Mouse (Mus musculus) embryonic facial prominence, embryonic 10.5 days (tissue): Measurements from ENCODE around the gene Rbm44. TPM values are rescaled to one million over a fixed set of nuclear protein-coding genes. Genes with fewer than 3 reads are reported as not detected.

Source experiments
- DNase-seq: peaks from one replicate; pipeline ENCODE4 v3.0.0-alpha.2; 2017; ENCODE audit warnings: low spot score
- H3K27ac ChIP-seq: fragments of 300-500 bp; sonication (generic); replicated peaks from 2 replicates; pipeline ENCODE4 v1.5.1; 2016; ENCODE audit warnings: mild to moderate bottlenecking
- H3K27me3 ChIP-seq: fragments of 300-500 bp; sonication (generic); replicated peaks from 2 replicates; pipeline ENCODE4 v1.6.1; 2016; ENCODE audit warnings: low read depth, mild to moderate bottlenecking; ENCODE audit not compliant: poor library complexity, severe bottlenecking
- H3K36me3 ChIP-seq: fragments of 300-500 bp; sonication (generic); replicated peaks from 2 replicates; pipeline ENCODE4 v1.6.1; 2016; ENCODE audit warnings: mild to moderate bottlenecking, moderate library complexity
- H3K4me1 ChIP-seq: fragments of 300-500 bp; sonication (generic); 2 replicates; pipeline ENCODE4 v1.6.1; 2016
- H3K4me3 ChIP-seq: fragments of 300-500 bp; sonication (generic); 2 replicates; pipeline ENCODE4 v1.5.1; 2016; ENCODE audit warnings: mild to moderate bottlenecking, moderate library complexity
- H3K9me3 ChIP-seq: fragments of 300-500 bp; sonication (generic); 2 replicates; pipeline ENCODE4 v1.6.1; 2016; ENCODE audit warnings: mild to moderate bottlenecking
- WGBS: fragments of 180-500 bp; shearing (Covaris S2); methylation state at CpG from one replicate; pipeline ENCODE4 v1.1.7; 2016; 5-methylcytosine and 5-hydroxymethylcytosine counted together
- polyA plus RNA-seq: library from polyadenylated mRNA; unstranded; fragments of >200 nt; fragmentation: Nextera tagmentation; extraction: Ambion mirVana; gene quantifications from 2 replicates; pipeline ENCODE4 v1.2.1, GENCODE M21; 2016

The Rbm44 gene
- polyA plus RNA-seq, 1 experiment from 2014 or later: 1.2 TPM

- 74% methylated on average over 6 of the region's 6 CpGs for WGBS
- Histone ChIP-seq H3K27ac (no peak overlapping the region), H3K4me1 (peaks cover 31% of the 10 kb centered on the region), H3K9me3 (no peaks in the 10 kb centered on the region), H3K4me3 (no peak overlapping the region), H3K27me3 (peaks cover 51% of the 10 kb centered on the region), H3K36me3 (no peaks in the 10 kb centered on the region)
- no peak for DNase-seq
Measured at GRCm38 (mm10) chr1:91180723-91181122, 35.8 kb downstream of the Rbm44 start.

GRCm38 (mm10) chr1:91181261-91181660 lies 36.4 kb downstream of the Rbm44 start:
- Histone ChIP-seq H3K4me3 (no peak overlapping the region), H3K4me1 (peaks cover 31% of the 10 kb centered on the region), H3K9me3 (no peaks in the 10 kb centered on the region), H3K27me3 (peaks cover 51% of the 10 kb centered on the region), H3K36me3 (no peaks in the 10 kb centered on the region), H3K27ac (no peak overlapping the region)
- DNase-seq: no peak
- WGBS: 65% methylated on average over 5 of the region's 5 CpGs

GRCm38 (mm10) chr1:91181784-91182450 lies 37.0 kb downstream of the Rbm44 start:
- Histone ChIP-seq H3K36me3 (no peaks in the 10 kb centered on the region), H3K27ac (no peak overlapping the region), H3K4me3 (no peak overlapping the region), H3K9me3 (no peaks in the 10 kb centered on the region), H3K27me3 (peaks cover 51% of the 10 kb centered on the region), H3K4me1 (peaks cover 31% of the 10 kb centered on the region)
- WGBS: 57% methylated on average over 12 of the region's 12 CpGs
- no peak for DNase-seq

- Histone ChIP-seq H3K4me3 (no peak overlapping the region), H3K9me3 (no peaks in the 10 kb centered on the region), H3K4me1 (peaks cover 31% of the 10 kb centered on the region), H3K27me3 (peaks cover 46% of the 10 kb centered on the region), H3K36me3 (no peaks in the 10 kb centered on the region), H3K27ac (no peak overlapping the region)
- DNase-seq: no peak
- 84% methylated on average over 10 of the region's 10 CpGs for WGBS
Measured at GRCm38 (mm10) chr1:91183305-91183704, 38.4 kb downstream of the Rbm44 start.

- peaks cover 13% of the 10 kb centered on the region for H3K27me3 ChIP-seq
- no peaks in the 10 kb centered on the region for H3K36me3 ChIP-seq
- H3K4me3 ChIP-seq: no peak overlapping the region
- 84% methylated on average over 6 of the region's 6 CpGs for WGBS
- H3K27ac ChIP-seq: no peak overlapping the region
- DNase-seq: no peak
- H3K9me3 ChIP-seq: no peaks in the 10 kb centered on the region
- H3K4me1 ChIP-seq: peaks cover 9% of the 10 kb centered on the region
Measured at GRCm38 (mm10) chr1:91186677-91187076, 41.8 kb downstream of the Rbm44 start.

GRCm38 (mm10) chr1:91187315-91187714 lies 42.4 kb downstream of the Rbm44 start:
- 93% methylated on average over 5 of the region's 5 CpGs for WGBS
- no peak overlapping the region for H3K4me3 ChIP-seq
- H3K27ac ChIP-seq: no peak overlapping the region
- H3K9me3 ChIP-seq: no peaks in the 10 kb centered on the region
- DNase-seq: no peak
- H3K36me3 ChIP-seq: no peaks in the 10 kb centered on the region
- peaks cover 3% of the 10 kb centered on the region; the same call in 1 of the 2 replicates for H3K4me1 ChIP-seq
- H3K27me3 ChIP-seq: 0 out of 2 replicates have a peak, but pooled peaks cover 10% of the 10 kb centered on the region

- Histone ChIP-seq H3K27me3 (0 out of 2 replicates have a peak, but pooled peaks cover 3% of the 10 kb centered on the region), H3K4me3 (no peak overlapping the region), H3K27ac (no peak overlapping the region), H3K4me1 (no peaks in the 10 kb centered on the region), H3K9me3 (no peaks in the 10 kb centered on the region), H3K36me3 (no peaks in the 10 kb centered on the region)
- no peak for DNase-seq
- WGBS: 86% methylated on average over 7 of the region's 7 CpGs
Measured at GRCm38 (mm10) chr1:91187786-91188640, 43.1 kb downstream of the Rbm44 start.

GRCm38 (mm10) chr1:91188851-91189460 lies 44.1 kb downstream of the Rbm44 start:
- WGBS: 89% methylated on average over 10 of the region's 10 CpGs

GRCm38 (mm10) chr1:91192184-91192583 lies 47.3 kb downstream of the Rbm44 start:
- Histone ChIP-seq H3K27me3 (no peaks in the 10 kb centered on the region), H3K27ac (no peak overlapping the region), H3K4me1 (no peaks in the 10 kb centered on the region), H3K9me3 (no peaks in the 10 kb centered on the region), H3K36me3 (no peaks in the 10 kb centered on the region), H3K4me3 (no peak overlapping the region)
- 75% methylated on average over 8 of the region's 8 CpGs for WGBS
- no peak for DNase-seq

More at GRCm38 (mm10) chr1:91188851-91189460, 44.1 kb downstream of the Rbm44 start:
- Histone ChIP-seq H3K9me3 (no peaks in the 10 kb centered on the region), H3K4me1 (no peaks in the 10 kb centered on the region), H3K27ac (no peak overlapping the region), H3K4me3 (no peak overlapping the region), H3K27me3 (no peaks in the 10 kb centered on the region), H3K36me3 (no peaks in the 10 kb centered on the region)
- no peak for DNase-seq

- H3K27ac ChIP-seq: no peak overlapping the region
- H3K9me3 ChIP-seq: no peaks in the 10 kb centered on the region
- no peaks in the 10 kb centered on the region for H3K27me3 ChIP-seq
- no peaks in the 10 kb centered on the region for H3K4me1 ChIP-seq
- H3K4me3 ChIP-seq: no peak overlapping the region
- no peak for DNase-seq
- 83% methylated on average over 4 of the region's 4 CpGs for WGBS
- H3K36me3 ChIP-seq: no peaks in the 10 kb centered on the region
Measured at GRCm38 (mm10) chr1:91193242-91193641, 48.4 kb downstream of the Rbm44 start.

- Histone ChIP-seq H3K36me3 (no peaks in the 10 kb centered on the region), H3K27me3 (no peaks in the 10 kb centered on the region), H3K27ac (no peak overlapping the region), H3K4me1 (no peaks in the 10 kb centered on the region), H3K9me3 (no peaks in the 10 kb centered on the region), H3K4me3 (no peak overlapping the region)
- no peak for DNase-seq
- 84% methylated on average over 4 of the region's 4 CpGs for WGBS
Measured at GRCm38 (mm10) chr1:91193680-91194079, 48.8 kb downstream of the Rbm44 start.

- no peaks in the 10 kb centered on the region for H3K9me3 ChIP-seq
- no peak overlapping the region for H3K27ac ChIP-seq
- no peak overlapping the region for H3K4me3 ChIP-seq
- no peak for DNase-seq
- 89% methylated on average over 10 of the region's 10 CpGs for WGBS
- no peaks in the 10 kb centered on the region for H3K36me3 ChIP-seq
- no peaks in the 10 kb centered on the region for H3K27me3 ChIP-seq
- H3K4me1 ChIP-seq: peaks cover 9% of the 10 kb centered on the region; the same call in 1 of the 2 replicates
Measured at GRCm38 (mm10) chr1:91199793-91200192, 54.9 kb downstream of the Rbm44 start.
